Mouse (Mus musculus) liver, embryonic 14.5 days (tissue): ENCODE data around the gene Cep295nl. TPM values are rescaled to one million over a fixed set of nuclear protein-coding genes. Genes with fewer than 3 reads are reported as not detected.

Source experiments
- ATAC-seq: fragments of 200-750 bp; cut with Nextera tagmentation; 2 replicates; pipeline ENCODE4 v1.8.0; 2017; ENCODE audit warnings: moderate number of reproducible peaks, mild to moderate bottlenecking, moderate library complexity; ENCODE audit not compliant: insufficient read depth
- DNase-seq, 3 experiments: peaks; one replicate each; pipeline ENCODE4 v3.0.0-alpha.2; 2012 to 2013; ENCODE audit warnings: low read depth in 3 of 3, low spot score in 3 of 3
- H3K27ac ChIP-seq: fragments of 300-500 bp; sonication (generic); 2 replicates; pipeline ENCODE4 v1.5.1; 2014; ENCODE audit warnings: moderate library complexity, mild to moderate bottlenecking, control low read depth, inconsistent platforms
- H3K27me3 ChIP-seq: fragments of 300-500 bp; sonication (generic); 2 replicates; pipeline ENCODE4 v1.6.1; 2014; ENCODE audit warnings: mild to moderate bottlenecking, low read length, moderate library complexity; ENCODE audit not compliant: control insufficient read depth, insufficient read depth
- H3K36me3 ChIP-seq: fragments of 300-500 bp; sonication (generic); replicated peaks from 2 replicates; pipeline ENCODE4 v1.6.1; 2014; ENCODE audit warnings: low read depth; ENCODE audit not compliant: control insufficient read depth, insufficient read depth
- H3K4me1 ChIP-seq, 2 experiments: fragments of 200-500 bp in 1 of 2; fragments of 300-500 bp in 1 of 2; sonication (generic) in 1 of 2; replicated peaks; 2 replicates each; pipeline ENCODE4 v1.6.1; 2012 to 2014; ENCODE audit warnings: antibody characterized with exemption in 1 of 2, inconsistent platforms in 1 of 2, low read length in 1 of 2; ENCODE audit not compliant: control insufficient read depth in 2 of 2, insufficient read depth in 2 of 2
- H3K4me2 ChIP-seq: fragments of 300-500 bp; sonication (generic); 2 replicates; pipeline ENCODE4 v1.6.1; 2014; ENCODE audit warnings: low read depth, mild to moderate bottlenecking, control low read depth, moderate library complexity
- H3K4me3 ChIP-seq, 2 experiments: fragments of 200-500 bp in 1 of 2; fragments of 300-500 bp in 1 of 2; sonication (generic) in 1 of 2; 2 replicates each; pipeline ENCODE4 v1.5.1; 2012 to 2014; ENCODE audit warnings: low read depth in 2 of 2, low read length in 2 of 2, mild to moderate bottlenecking in 2 of 2, control low read depth in 1 of 2, inconsistent platforms in 1 of 2, moderate library complexity in 1 of 2; ENCODE audit not compliant: insufficient read depth in 1 of 2
- H3K9ac ChIP-seq: fragments of 300-500 bp; sonication (generic); replicated peaks from 2 replicates; pipeline ENCODE4 v1.6.1; 2014; ENCODE audit warnings: mild to moderate bottlenecking, control low read depth, moderate library complexity
- H3K9me3 ChIP-seq: fragments of 300-500 bp; sonication (generic); 2 replicates; pipeline ENCODE4 v1.6.1; 2016; ENCODE audit warnings: low read length, mixed read lengths; ENCODE audit not compliant: control insufficient read depth
- CTCF ChIP-seq: IDR thresholded peaks from 2 replicates; pipeline ENCODE4 v1.5.1; 2016; ENCODE audit warnings: antibody characterized with exemption, low read depth, control low read depth
- EP300 ChIP-seq: IDR thresholded peaks from 2 replicates; pipeline ENCODE4 v1.6.1; 2016; ENCODE audit warnings: antibody characterized with exemption, low read depth
- WGBS: fragments of 180-500 bp; shearing (Covaris S2); extraction: QIAGEN DNeasy Blood & Tissue Kit; methylation state at CpG from one replicate; pipeline ENCODE4 v1.1.7; 2014; ENCODE audit not compliant: insufficient replicate concordance; 5-methylcytosine and 5-hydroxymethylcytosine counted together
- polyA plus RNA-seq, 2 experiments: library from polyadenylated mRNA; depleted of rRNA in 1 of 2; stranded (reverse) in 1 of 2; unstranded in 1 of 2; fragments of >200 nt; fragmentation: Nextera tagmentation in 1 of 2; extraction: Ambion mirVana in 1 of 2; gene quantifications; 2 replicates each; pipeline versions ENCODE4 v1.2.1 to v1.2.3; 2012 to 2014

Cep295nl gene
- polyA plus RNA-seq, 2 experiments = 0.04 TPM; not detected in 1

DNA sequence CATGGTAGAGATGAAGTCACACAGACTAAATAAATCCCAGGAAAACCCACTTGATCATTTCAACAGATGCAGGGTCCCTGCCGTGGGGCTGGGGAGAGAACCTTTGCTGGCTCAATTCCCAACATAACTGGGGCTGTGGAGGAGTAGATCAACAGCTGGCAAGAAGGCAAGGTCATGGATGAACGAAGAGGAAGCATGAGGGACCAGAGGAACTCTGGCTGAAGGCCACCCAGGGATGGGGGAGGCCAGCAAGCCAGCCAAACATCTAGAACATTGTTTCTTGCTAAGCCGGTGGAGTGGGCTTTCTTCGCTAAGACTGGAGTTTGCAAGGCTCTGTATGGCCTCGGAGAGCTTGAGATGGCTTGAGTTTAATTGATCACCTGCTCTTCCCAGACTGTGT, 33.6 kb upstream of the Cep295nl start:
- no peak overlapping the region for H3K27ac ChIP-seq
- WGBS = 66% methylated on average over 5 of the region's 5 CpGs
- no peaks in the 10 kb centered on the region for H3K36me3 ChIP-seq
- no peak for TF ChIP-seq CTCF
- TF ChIP-seq EP300 = no peak
- no peak overlapping the region for H3K9ac ChIP-seq
- no peak overlapping the region for H3K4me2 ChIP-seq
- H3K4me3 ChIP-seq = no peak overlapping the region
- H3K9me3 ChIP-seq = no peaks in the 10 kb centered on the region
- H3K27me3 ChIP-seq = no peaks in the 10 kb centered on the region
- H3K4me1 ChIP-seq = no peaks in the 10 kb centered on the region
- ATAC-seq (no peak), DNase-seq (no peak)

DNA sequence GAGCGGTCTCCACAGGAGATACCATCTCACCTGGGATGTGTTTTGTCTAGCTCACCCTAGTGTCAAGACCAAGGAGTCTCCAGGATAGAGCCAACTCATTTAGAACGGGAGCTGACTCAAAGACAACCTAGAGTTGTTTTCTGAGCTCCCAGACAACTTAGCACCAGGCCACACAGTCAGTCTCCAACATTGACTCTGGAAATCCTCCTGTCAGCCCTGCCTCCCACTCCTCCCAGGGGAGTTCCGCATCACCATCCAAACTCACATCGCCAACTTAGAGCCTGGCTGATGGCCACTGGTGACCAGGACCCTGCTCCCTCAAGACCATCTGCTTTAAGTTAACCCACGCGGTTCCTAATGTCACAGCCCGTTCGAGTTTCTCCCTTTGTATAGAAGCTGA, 33.2 kb upstream of the Cep295nl start:
- WGBS = 65% methylated on average over 8 of the region's 8 CpGs
- Histone ChIP-seq H3K9me3 (no peaks in the 10 kb centered on the region), H3K27me3 (no peaks in the 10 kb centered on the region), H3K27ac (no peak overlapping the region), H3K4me2 (no peak overlapping the region), H3K9ac (no peak overlapping the region), H3K4me1 (no peaks in the 10 kb centered on the region), H3K4me3 (no peak overlapping the region), H3K36me3 (no peaks in the 10 kb centered on the region)
- DNase-seq = no peak
- TF ChIP-seq EP300 (no peak), CTCF (no peak)
- no peak for ATAC-seq

DNA sequence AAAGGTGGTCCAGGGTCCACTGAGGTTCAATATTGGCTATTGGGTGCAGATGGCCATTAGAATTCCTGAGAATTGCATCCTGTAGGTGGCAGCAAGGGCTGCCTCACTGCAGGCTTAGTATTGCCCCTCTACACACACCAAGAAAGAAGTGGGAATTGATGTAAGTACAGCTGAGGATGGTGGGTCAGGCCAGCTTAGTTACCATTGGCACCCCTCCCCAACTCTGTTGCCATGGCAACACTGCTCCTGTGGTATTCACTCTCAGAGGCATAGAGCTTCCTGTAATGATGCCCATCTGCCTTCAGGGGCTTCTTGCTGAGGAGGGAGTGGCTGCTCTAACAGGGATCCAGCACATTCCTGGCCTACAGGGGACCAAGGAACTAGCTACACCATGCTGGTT, 32.7 kb upstream of the Cep295nl start:
- Histone ChIP-seq H3K9ac (no peak overlapping the region), H3K4me3 (no peak overlapping the region), H3K4me1 (no peaks in the 10 kb centered on the region), H3K27ac (no peak overlapping the region), H3K36me3 (no peaks in the 10 kb centered on the region), H3K4me2 (no peak overlapping the region), H3K27me3 (no peaks in the 10 kb centered on the region), H3K9me3 (no peaks in the 10 kb centered on the region)
- TF ChIP-seq EP300 (no peak), CTCF (no peak)
- DNase-seq (no peak), ATAC-seq (no peak)

DNA sequence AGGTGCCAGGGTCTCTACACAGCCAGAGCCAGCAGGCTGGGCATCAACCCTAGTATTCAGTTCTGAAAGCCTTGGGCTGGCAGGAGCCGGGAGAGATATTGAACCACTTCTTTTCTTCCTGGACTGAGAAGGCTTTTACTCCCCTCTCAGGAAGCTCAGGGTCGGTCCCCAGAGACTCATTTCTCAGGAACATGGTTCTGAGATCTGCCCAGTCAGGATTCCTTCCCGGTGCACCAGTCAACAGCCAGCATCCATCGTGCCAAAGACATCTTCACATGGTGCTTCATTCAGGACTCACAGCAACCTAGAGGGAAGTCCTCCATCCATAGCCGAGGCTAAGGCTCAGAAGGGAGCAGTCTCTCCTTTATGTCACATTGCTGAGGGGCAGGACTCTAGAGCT, 32.2 kb upstream of the Cep295nl start:
- no peaks in the 10 kb centered on the region for H3K36me3 ChIP-seq
- no peak overlapping the region for H3K27ac ChIP-seq
- H3K4me1 ChIP-seq = no peaks in the 10 kb centered on the region
- no peak overlapping the region for H3K4me3 ChIP-seq
- H3K4me2 ChIP-seq = no peak overlapping the region
- DNase-seq (no peak), ATAC-seq (no peak)
- H3K9ac ChIP-seq = no peak overlapping the region
- TF ChIP-seq EP300 = no peak
- no peak for TF ChIP-seq CTCF
- H3K27me3 ChIP-seq = no peaks in the 10 kb centered on the region
- WGBS = 51% methylated on average over 5 of the region's 5 CpGs
- H3K9me3 ChIP-seq = no peaks in the 10 kb centered on the region

DNA sequence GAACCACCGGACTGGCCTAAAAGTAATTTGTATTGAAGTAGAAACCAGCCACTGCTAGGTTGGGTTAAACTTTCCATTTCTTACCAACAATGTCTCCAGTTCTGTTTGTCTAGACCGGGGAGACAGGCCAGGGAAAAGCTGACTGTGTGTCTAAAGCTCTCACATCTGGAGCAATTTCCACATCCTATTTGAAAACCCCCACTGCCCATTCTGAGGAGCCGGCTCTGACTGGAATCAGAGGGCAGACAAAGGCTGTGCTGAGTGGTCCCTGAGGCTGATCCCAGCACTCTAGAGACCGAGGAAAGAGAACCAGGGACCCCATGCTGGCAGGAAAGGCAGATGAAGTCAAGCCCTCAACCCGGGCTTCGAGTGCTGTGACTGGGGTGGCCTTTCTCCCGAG, 30.3 kb upstream of the Cep295nl start:
- DNase-seq (no peak), ATAC-seq (no peak)

DNA sequence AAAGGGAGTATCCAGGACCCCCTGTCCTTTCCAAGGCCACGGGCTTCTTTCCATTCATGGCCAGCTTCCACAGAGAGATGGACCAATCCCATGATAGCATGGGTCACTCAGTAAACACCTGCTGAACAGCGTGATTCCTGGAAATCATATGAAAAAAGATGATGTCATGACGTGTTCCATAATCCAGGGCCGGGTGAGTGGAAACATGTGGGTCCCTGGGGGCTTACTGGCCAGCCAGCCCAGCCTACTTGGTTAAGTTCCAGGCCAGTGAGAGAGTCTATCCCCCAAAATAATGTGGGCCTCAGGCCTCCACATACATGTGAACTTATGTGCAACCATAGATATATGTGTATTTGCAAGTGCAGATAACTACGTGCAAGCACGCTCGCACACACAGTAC, 29.6 kb upstream of the Cep295nl start:
- no peak for ATAC-seq
- no peaks in the 10 kb centered on the region for H3K4me1 ChIP-seq
- DNase-seq = no peak
- no peak overlapping the region for H3K4me3 ChIP-seq
- no peaks in the 10 kb centered on the region for H3K36me3 ChIP-seq
- no peak overlapping the region for H3K9ac ChIP-seq
- H3K27me3 ChIP-seq = no peaks in the 10 kb centered on the region
- WGBS = 64% methylated on average over 7 of the region's 7 CpGs
- TF ChIP-seq EP300 = no peak
- no peak for TF ChIP-seq CTCF
- no peak overlapping the region for H3K4me2 ChIP-seq
- H3K27ac ChIP-seq = no peak overlapping the region
- no peaks in the 10 kb centered on the region for H3K9me3 ChIP-seq

More for the DNA sequence above, 30.3 kb upstream of the Cep295nl start:
- Histone ChIP-seq H3K36me3 (no peaks in the 10 kb centered on the region), H3K27ac (no peak overlapping the region), H3K4me1 (no peaks in the 10 kb centered on the region), H3K4me2 (no peak overlapping the region), H3K9me3 (no peaks in the 10 kb centered on the region), H3K27me3 (no peaks in the 10 kb centered on the region), H3K9ac (no peak overlapping the region), H3K4me3 (no peak overlapping the region)
- TF ChIP-seq CTCF = no peak
- TF ChIP-seq EP300 = no peak
- WGBS = 42% methylated on average over 7 of the region's 7 CpGs
